Mouse (Mus musculus) kidney, postnatal 25 days (tissue): ENCODE measurements around the gene Syne2.

Experiments used
- DNase-seq, 2 experiments: peaks; one replicate each; pipeline ENCODE4 v3.0.0; 2021; ENCODE audit warnings: mixed read lengths in 2 of 2

Syne2 gene

GRCm38 (mm10) chr12:76054653-76055052 is 236.7 kb downstream of the Syne2 start:
- DNase-seq, result peak; percentile 28 to 79

- no peak for DNase-seq
These were observed 245.1 kb downstream of the Syne2 start for GRCm38 (mm10) chr12:76063001-76063400.

DNA sequence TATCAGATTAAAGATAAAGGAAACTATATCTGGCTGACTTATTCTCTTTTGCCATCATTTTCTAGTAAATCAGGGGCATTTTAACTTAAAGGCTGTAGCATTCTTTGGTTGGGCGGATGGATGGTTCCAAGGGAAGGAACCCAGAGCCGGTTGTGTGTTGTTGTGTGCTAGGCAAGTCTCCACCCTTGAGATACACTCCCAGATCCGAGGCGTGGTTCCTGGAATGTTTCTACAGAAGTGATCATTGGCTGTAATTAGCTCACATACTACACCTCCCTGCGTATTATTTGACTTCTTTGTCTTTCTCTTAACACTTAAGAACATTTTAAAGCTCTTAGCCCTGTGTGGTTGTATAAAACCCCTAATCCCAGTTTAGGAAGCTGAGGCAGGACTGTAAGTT is 252.5 kb downstream of the Syne2 start:
- DNase-seq, result no peak

GRCm38 (mm10) chr12:76071935-76072849 is 254.3 kb downstream of the Syne2 start:
- peak in 1 of 2 experiments; percentile 49 for DNase-seq

DNA sequence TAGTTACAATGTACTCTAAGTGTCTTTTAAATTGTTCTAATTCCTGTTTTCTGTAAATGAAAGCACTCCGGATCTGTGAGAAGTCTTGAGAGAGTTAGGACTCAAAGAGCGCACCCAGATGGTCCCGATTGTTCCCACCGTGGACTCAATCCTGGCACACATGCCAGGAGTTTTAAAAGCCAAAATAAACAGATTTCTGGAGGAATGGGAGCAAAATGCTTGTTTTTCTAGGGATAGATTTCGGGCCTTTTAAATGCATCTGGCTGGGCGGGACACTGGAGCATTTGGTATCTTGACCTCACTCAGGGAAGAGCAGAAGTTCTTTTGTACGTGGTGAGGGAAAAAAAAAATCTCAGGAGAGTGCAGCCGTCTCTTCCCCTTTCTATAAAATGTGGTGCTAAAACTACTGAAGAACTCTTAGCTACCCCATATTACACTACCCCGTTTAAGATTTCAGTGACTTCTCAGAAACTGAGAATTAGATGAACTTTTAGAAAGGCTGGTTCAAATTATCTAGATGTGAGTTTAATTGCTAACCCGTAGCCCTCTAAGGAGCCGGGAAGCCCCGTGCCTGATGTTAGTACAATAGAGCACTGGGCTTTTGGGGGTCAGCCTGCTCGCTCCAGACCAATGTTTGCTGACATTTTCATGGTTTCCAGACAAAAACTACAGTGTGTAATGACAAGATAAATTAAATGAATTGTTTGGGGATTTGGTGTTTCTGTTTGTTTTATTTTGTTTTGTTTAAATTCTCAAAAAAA is 255.3 kb downstream of the Syne2 start:
- no peak for DNase-seq

- no peak for DNase-seq
These were observed 256.0 kb downstream of the Syne2 start for GRCm38 (mm10) chr12:76073981-76074380.

GRCm38 (mm10) chr12:76080876-76081556 is 263.1 kb downstream of the Syne2 start:
- DNase-seq, result no peak

- no peak for DNase-seq
These were observed 263.8 kb downstream of the Syne2 start for GRCm38 (mm10) chr12:76081557-76082211.

DNA sequence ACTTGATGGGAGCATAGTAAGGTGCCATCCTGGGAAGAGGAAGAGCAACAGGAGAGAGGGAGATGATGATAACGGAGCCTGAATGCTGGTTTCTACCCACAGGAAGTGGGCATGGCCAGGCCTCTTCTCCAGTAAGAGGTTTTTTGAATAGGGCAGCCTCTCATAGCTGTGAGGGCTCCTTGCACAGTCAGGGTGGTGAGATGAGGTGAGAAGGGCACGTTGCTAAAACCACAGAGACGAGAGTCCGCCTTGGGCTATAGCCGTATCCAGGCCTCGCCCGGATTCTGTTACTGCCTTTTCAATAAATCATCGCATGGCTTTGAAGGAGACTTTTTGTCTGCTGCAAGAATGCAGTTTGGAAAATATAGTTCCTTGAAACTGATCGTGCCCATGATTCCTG is 267.1 kb downstream of the Syne2 start:
- no peak for DNase-seq

DNA sequence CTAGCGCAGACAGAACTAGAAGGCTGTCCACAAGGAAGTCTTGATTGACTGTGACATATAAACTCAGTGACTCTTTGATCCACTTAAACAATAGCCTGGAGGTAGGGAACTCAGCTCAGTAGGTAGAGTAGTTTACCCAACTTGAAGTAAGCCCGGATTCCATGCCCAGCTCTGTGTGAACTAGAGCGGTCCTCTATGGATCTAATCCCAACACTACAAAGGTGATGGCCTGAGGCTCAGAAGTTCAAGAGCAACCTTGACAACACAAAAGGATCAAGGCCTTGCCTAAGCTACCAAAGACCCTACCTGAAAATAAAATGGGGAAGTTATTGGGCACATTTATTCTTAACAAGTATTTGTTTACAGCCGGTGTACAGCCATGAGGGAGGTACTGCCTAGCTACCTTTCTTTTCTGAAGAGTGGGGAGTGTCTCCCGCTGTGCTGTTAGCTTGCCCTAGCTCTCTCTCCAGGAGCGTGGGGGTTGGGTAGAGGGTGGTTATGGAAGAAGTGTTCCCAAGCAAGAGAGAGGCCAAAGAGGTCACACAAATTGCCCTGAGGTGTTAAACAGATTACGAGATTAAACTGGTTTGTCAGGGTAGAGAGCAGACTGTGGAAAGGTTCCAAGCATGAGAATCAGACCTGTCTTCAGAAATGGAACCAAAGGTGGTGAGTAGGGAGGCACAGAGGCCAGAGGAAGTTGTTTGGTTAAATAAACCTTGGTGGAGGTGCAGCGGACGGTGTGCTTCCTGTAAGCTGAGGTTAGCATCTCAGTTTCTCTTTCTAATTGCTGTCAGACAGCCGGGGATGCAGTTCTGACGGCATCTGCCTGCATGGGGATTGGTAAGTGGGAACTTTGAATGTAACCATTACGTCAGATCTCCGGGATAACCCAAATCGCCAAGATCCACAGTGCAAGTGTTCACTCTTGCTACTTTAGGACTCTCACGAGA is 268.3 kb downstream of the Syne2 start:
- peak; percentile 47 to 63 for DNase-seq

DNA sequence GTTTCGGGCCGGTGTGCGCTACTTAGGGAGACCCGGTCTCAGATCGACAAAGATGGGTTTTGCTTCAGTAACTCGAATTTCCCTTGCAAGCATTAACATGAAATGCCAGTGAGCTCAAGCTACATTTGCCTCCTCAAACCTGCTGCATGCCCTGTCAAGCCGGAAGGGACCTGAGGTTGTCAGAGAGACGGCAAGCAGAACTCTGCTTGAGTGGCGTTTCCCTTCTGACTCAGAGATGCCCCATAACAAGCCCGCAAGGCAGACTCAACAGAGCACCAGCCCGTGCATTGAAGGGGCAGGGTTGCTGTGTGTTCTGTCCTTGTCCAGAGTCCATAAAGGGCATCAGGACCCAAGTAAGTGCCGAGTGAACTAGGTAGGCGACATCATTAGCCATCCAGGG is 269.1 kb downstream of the Syne2 start:
- no peak for DNase-seq

DNA sequence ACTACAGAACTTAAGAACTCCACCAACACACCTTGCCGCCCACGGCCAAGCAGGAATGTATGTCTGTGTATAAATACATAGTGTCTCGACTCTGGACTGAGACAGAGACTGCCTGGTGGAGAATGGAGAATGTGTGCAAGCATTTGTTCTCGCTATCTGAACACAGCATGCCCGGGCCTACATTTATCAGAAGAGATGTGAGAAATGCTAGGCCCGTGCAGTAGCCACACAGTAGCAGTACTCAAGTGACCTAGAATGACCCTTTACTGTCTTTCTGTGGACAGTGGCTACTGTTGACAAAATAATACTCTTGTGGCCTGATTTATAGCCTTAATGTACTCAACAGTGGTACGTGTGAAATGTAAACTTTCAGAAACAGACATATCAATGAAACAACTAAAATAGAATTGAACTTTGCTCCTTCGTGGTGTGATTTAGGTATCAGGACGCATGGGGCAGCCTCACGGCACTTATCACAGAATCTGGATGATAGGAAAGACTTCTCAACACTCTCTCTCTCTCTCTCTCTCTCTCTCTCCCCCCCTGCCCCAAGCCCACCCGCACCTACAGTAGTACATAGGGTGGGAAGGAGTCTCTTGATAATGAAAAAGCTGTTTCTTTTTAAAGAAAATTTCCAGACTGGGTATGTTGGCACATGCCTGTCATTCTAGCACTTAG is 275.0 kb downstream of the Syne2 start:
- DNase-seq, result no peak

DNA sequence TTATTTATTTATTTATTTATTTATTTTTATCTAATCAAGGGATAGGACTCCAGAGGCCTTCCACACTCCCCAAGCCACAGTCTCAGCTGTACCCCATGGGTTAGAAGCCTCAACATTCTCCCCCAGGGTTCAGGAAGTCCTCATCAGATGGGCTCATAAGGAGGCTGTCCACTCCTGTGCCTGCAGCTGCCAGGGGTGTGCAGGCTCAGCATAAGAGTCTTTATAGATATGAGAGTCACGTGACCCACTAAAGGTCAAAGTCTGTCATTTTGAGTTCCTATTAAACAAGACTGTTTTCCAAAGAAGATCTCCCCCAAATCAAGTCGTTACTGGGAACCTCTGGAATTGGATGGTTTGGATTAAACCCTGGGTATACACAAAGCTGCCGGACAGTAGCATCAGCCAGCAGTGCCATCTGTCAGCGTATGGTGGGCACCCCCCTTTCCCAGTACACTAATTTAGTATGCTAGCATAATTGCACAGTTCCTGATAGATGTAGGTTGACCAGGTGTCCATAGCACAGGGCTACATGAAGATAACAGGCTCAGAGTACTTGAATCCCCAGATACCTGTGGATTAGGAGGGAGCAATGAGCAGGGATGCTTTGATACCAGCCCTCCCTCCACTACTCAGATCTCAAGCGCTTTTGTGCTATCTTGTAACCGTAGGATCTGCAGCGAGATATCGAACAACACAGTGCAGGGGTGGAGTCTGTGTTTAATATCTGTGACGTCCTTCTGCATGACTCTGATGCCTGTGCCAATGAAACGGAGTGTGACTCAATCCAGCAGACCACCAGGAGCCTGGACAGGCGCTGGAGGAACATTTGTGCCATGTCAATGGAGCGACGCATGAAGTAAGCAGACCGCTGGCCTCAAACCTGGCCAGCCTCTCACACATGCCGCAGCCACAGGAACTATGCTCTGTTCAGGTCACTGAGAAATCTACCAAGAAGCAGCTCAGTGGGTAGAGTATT is 276.0 kb downstream of the Syne2 start:
- no peak for DNase-seq

GRCm38 (mm10) chr12:76095117-76096035 is 277.4 kb downstream of the Syne2 start:
- peak; percentile 27 to 49 for DNase-seq

GRCm38 (mm10) chr12:76102621-76103020 is 284.7 kb downstream of the Syne2 start:
- no peak for DNase-seq

GRCm38 (mm10) chr12:76104596-76105351 is 286.8 kb downstream of the Syne2 start:
- DNase-seq, result no peak

DNA sequence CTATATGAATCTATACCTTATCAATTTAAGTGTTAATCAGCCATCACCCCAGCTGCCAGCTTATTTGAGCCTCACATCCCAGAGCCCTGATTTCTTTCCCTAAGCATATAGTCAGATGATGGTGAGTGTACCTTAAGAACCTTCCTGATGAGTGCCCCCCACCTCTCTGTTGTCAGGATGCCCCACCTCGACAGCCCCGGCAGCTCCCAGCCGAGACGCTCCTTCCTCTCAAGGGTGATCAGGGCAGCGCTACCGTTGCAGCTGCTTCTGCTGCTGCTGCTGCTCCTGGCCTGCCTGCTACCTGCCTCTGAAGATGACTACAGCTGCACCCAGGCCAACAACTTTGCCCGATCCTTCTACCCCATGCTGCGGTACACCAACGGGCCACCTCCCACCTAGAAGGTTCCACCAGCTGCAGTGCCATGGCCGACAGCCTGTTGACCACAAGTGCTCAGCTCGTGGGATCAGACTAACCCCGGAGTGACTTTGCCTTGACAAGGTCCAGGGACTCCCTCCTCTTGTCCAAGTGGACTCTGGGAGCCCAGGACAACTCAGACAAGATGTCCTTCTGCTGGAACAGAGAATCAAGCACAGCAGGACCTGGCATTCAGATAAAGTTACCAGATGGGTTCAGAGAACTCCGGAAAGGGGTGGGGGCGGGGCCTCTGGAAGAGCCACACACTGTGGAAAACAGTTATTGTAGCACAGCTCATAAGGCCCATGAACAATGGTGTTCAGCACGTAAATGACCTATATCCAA is 291.9 kb downstream of the Syne2 start:
- no peak for DNase-seq
